Mouse (Mus musculus) kidney, embryonic 14.5 days (tissue): ENCODE measurements around the gene Dact1. TPM values are rescaled to one million over a fixed set of nuclear protein-coding genes. Genes with fewer than 3 reads are reported as not detected.

Source experiments
- ATAC-seq: fragments of 200-750 bp; cut with Nextera tagmentation; 2 replicates; pipeline ENCODE4 v1.8.0; 2017; ENCODE audit warnings: moderate number of reproducible peaks, mild to moderate bottlenecking, moderate TSS enrichment, moderate library complexity; ENCODE audit not compliant: low FRiP score, low TSS enrichment
- H3K27ac ChIP-seq: fragments of 300-500 bp; sonication (generic); 2 replicates; pipeline ENCODE4 v1.5.1; 2014; ENCODE audit warnings: low read depth, mild to moderate bottlenecking, low read length, moderate library complexity, mixed read lengths
- H3K27me3 ChIP-seq: fragments of 300-500 bp; sonication (generic); 2 replicates; pipeline ENCODE4 v1.6.1; 2014; ENCODE audit warnings: mild to moderate bottlenecking, low read length; ENCODE audit not compliant: control insufficient read depth, insufficient read depth
- H3K36me3 ChIP-seq: fragments of 300-500 bp; sonication (generic); 2 replicates; pipeline ENCODE4 v1.6.1; 2014; ENCODE audit warnings: low read length, mixed read lengths; ENCODE audit not compliant: control insufficient read depth, insufficient read depth
- H3K4me1 ChIP-seq: fragments of 300-500 bp; sonication (generic); 2 replicates; pipeline ENCODE4 v1.6.1; 2014; ENCODE audit warnings: low read length, mixed read lengths; ENCODE audit not compliant: control insufficient read depth, insufficient read depth
- H3K4me2 ChIP-seq: fragments of 300-500 bp; sonication (generic); replicated peaks from 2 replicates; pipeline ENCODE4 v1.6.1; 2014; ENCODE audit warnings: low read depth, mild to moderate bottlenecking, low read length
- H3K4me3 ChIP-seq: fragments of 300-500 bp; sonication (generic); 2 replicates; pipeline ENCODE4 v1.5.1; 2014; ENCODE audit warnings: mild to moderate bottlenecking, low read length
- H3K9ac ChIP-seq: fragments of 300-500 bp; sonication (generic); 2 replicates; pipeline ENCODE4 v1.6.1; 2014; ENCODE audit warnings: low read depth, mild to moderate bottlenecking, low read length, moderate library complexity
- H3K9me3 ChIP-seq: fragments of 300-500 bp; sonication (generic); 2 replicates; pipeline ENCODE4 v1.6.1; 2016; ENCODE audit warnings: low read length; ENCODE audit not compliant: control insufficient read depth
- WGBS: fragments of 180-500 bp; shearing (Covaris S2); extraction: QIAGEN DNeasy Blood & Tissue Kit; methylation state at CpG from one replicate; pipeline ENCODE4 v1.1.7; 2014; 5-methylcytosine and 5-hydroxymethylcytosine counted together
- polyA plus RNA-seq: library from polyadenylated mRNA; unstranded; fragments of >200 nt; fragmentation: Nextera tagmentation; extraction: Ambion mirVana; gene quantifications from 2 replicates; pipeline ENCODE4 v1.2.1, GENCODE M21; 2014

Dact1 gene
- polyA plus RNA-seq = 18.9 and 19.9 TPM in 2 replicates

DNA sequence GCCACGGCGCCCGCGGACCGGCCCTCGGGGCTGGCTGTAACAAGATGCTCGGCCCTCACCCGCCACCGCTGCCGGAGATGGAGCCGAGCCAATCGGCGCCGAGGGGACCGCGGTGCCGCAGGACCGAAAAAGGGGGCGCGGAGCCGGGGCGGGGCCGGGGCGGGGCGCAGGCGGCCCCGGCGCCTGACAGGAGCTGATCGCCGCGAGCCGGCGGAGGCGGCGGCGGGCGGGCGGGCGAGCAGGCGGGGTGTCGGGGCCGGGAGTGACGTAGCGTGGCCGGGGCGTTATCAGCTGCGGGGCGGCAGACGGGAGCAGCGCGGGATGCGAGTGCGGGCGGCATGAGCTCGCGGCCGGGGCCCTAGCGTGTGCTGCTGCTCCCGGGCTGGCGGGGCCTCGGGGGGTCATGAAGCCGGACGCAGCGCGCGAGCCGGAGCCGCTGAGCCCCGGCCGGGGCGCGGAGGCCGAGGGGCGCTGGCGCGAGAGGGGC lies at the start of gene Dact1:
TSS of gene Dact1 (plus strand) at position 304 of the 487 bp plus-strand sequence.
- ATAC-seq = peak; percentile 91
- H3K4me2 ChIP-seq = peak within 1 kb of the TSS; percentile 97
- H3K9me3 ChIP-seq = no peaks in the 10 kb centered on the region
- peak within 1 kb of the TSS; percentile 87 for H3K4me3 ChIP-seq
- peaks cover 12% of the 10 kb centered on the region; the same call in 1 of the 2 replicates for H3K36me3 ChIP-seq
- H3K4me1 ChIP-seq = peaks cover 24% of the 10 kb centered on the region
- peak within 1 kb of the TSS; percentile 92 for H3K9ac ChIP-seq
- H3K27ac ChIP-seq = peak within 1 kb of the TSS; percentile 88
- H3K27me3 ChIP-seq = no peaks in the 10 kb centered on the region
- WGBS = 0% methylated on average over 53 of the region's 76 CpGs

DNA sequence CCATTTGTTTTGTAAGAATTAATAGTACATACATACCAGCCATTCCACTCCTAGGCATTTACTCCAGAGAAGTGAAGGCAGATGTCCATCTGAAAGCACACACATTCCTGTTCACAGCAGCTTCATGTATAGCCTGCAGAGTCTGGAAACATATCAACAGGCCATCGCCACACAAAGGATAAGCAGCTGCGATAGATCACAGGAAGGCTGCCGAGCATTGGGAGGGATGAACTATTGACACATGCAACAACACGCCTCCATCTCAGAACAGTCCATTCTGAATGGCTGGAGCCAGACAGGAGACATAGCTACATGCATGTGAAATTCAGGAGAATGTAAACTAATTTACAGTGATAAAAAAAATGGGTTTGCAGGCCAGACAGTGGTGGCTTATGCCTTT lies 45.5 kb upstream of the Dact1 start:
- Histone ChIP-seq H3K4me2 (no peak overlapping the region), H3K36me3 (no peaks in the 10 kb centered on the region), H3K9ac (no peak overlapping the region), H3K27me3 (no peaks in the 10 kb centered on the region), H3K27ac (no peak overlapping the region), H3K4me3 (no peak overlapping the region), H3K4me1 (no peaks in the 10 kb centered on the region), H3K9me3 (peaks cover 5% of the 10 kb centered on the region; the same call in 1 of the 2 replicates)
- 67% methylated on average over 4 of the region's 4 CpGs for WGBS
- ATAC-seq = no peak

DNA sequence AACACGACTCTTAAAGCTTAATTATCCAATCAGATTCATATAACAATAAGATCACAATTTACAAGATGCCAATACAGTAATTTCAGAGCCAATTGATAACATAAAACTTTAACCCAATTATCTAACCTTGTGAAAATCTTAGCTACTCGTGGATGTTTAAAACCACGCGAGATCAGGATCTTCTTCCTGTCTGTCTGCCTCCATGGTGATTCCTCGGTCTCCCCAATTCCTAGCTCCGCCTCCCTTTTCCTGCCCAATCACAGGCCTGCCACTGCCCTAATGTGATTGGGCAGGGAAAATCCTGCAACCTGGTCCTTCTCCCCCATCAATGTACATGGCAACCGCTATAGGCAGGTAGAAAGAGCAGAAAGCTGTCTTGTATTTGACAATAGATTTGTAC lies 40.3 kb upstream of the Dact1 start:
- no peak overlapping the region for H3K27ac ChIP-seq
- H3K4me2 ChIP-seq = no peak overlapping the region
- WGBS = 94% methylated on average over 7 of the region's 7 CpGs
- no peak overlapping the region for H3K4me3 ChIP-seq
- H3K9me3 ChIP-seq = peaks cover 5% of the 10 kb centered on the region; the same call in 1 of the 2 replicates
- H3K4me1 ChIP-seq = no peaks in the 10 kb centered on the region
- no peak for ATAC-seq
- no peaks in the 10 kb centered on the region for H3K27me3 ChIP-seq
- no peak overlapping the region for H3K9ac ChIP-seq
- H3K36me3 ChIP-seq = no peaks in the 10 kb centered on the region

DNA sequence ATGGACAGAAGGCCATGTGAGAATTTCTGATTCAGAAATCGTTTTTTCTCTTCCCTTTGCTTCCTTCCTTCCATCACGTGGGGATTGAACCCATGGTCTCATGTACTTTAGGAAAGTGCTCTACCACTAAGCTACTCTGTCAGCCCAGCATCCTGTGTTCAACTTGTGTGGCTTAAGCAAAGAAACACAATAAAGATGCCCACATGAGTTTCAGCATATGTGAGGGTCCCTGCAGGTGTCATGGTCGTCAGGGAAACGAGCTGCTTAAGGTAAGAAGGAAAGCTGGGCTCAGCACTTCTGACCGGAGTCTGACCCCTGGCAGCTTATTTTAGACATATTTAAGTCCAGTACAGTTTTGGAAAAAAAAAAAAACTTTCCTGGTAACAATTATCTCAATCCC lies 38.6 kb upstream of the Dact1 start:
- Histone ChIP-seq H3K4me2 (no peak overlapping the region), H3K9ac (no peak overlapping the region), H3K36me3 (no peaks in the 10 kb centered on the region), H3K4me3 (no peak overlapping the region), H3K27ac (no peak overlapping the region), H3K27me3 (no peaks in the 10 kb centered on the region), H3K9me3 (peaks cover 9% of the 10 kb centered on the region; the same call in 1 of the 2 replicates), H3K4me1 (no peaks in the 10 kb centered on the region)
- ATAC-seq = no peak
- 69% methylated on average over 5 of the region's 5 CpGs for WGBS

DNA sequence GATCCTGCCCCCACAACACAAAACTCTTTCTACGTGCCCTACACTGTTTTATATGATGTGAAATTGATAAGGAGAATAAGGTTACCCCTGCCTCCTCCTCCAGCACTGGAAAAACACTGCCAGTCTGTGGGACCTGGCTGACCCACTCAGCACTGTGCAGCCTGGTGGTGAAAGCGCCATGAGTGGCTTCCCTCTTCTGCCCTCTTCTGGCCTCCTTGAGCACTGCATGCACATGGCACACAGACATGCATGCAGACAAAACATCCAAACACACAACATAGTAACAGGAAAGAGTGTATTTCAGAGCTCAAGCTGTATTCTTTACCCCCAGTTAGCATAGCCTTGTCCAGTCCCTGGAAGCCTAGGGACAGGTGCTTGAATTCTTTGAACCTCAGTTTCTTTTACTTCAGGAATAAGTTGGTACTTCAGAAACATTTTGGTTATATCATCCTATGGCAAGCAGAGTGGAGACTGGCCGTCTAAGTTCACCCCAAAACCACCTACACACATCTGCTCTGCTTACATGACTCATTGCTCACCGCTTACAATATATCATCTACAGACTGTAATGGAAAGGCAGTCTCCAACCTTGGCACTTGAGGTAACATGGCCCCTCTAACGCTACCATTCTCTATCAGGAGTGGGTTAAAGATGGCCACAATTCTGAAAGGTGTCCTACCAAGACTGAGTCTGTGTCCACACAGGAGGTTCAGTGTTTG lies 35.0 kb upstream of the Dact1 start:
- Histone ChIP-seq H3K27ac (no peak overlapping the region), H3K4me1 (no peaks in the 10 kb centered on the region), H3K36me3 (no peaks in the 10 kb centered on the region), H3K4me3 (no peak overlapping the region), H3K4me2 (no peak overlapping the region), H3K9ac (no peak overlapping the region), H3K27me3 (no peaks in the 10 kb centered on the region), H3K9me3 (peaks cover 4% of the 10 kb centered on the region; the same call in 1 of the 2 replicates)
- no peak for ATAC-seq
- 85% methylated on average over 5 of the region's 5 CpGs for WGBS

DNA sequence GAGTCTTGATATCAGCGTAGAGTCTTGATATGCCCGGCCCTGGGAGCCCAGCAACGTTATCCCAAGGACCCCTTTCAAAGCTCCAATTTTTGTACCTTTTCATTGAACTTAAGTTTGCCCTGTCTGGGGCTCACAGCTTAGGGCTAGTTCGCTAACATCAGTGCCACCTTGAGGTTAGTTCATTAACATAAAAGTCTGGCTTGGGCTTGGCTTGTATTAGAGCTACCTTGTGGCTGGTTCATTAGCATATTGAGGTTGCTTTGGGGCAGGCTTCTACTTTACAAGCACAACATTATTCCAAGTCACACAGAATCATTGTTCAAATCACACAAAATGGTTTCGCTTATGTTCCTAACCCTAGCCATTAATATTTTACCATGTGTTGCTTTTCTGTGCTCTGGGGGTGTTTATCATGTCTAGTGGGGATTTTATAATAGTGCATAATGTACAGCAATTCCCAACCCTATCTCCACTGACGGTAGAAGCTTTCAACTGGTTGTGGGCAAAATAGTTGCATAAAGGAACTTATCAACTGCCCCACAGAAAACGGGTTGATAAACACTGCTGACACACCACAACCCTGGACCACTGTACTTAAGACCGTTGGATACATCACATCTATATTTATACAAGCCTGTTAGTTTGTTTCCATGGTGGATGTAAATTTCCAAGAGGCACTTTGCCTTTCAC lies 33.6 kb upstream of the Dact1 start:
- 87% methylated on average over 8 of the region's 8 CpGs for WGBS
- no peak for ATAC-seq

DNA sequence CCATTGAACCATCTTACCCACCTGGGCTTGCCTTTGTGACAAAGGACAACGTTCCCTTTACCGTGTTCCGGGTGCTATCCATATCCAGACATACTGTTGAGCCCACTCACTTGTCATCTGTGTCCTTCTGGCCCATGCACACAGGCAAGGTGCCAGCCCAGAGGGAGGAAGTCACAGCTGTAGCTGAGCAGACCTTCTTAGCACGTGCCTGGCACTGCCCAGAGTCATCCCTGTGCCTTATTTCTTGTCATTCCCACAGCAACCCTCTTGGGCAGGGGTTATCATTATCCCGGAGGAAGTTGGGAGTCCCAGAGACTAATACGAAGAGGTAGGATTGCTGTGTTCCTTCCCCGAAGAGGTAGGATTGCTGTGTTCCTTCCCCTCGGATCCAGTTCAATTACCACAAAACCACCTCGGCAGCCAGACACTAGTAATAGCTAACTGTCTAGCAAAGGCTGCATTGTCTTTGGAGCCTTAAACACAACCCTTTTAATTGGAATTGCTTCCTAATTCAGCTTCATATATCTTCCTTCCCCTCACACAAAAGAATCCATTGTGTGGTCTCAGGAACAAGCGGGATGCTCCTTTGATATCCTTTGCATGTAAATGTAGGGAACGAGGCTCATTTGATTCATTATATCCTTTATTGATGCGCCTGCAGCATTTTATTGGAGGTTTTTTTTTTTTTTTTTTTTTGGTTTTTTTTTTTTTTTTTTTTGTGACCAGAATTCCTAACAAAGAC lies 30.0 kb upstream of the Dact1 start:
- no peaks in the 10 kb centered on the region for H3K4me1 ChIP-seq
- no peak overlapping the region for H3K9ac ChIP-seq
- no peaks in the 10 kb centered on the region for H3K36me3 ChIP-seq
- H3K4me2 ChIP-seq = no peak overlapping the region
- H3K9me3 ChIP-seq = peaks cover 1% of the 10 kb centered on the region; the same call in 1 of the 2 replicates
- H3K27ac ChIP-seq = no peak overlapping the region
- 44% methylated on average over 12 of the region's 12 CpGs for WGBS
- ATAC-seq = no peak
- H3K4me3 ChIP-seq = no peak overlapping the region
- no peaks in the 10 kb centered on the region for H3K27me3 ChIP-seq

More for the DNA sequence above, 33.6 kb upstream of the Dact1 start:
- Histone ChIP-seq H3K9me3 (peaks cover 4% of the 10 kb centered on the region; the same call in 1 of the 2 replicates), H3K27me3 (no peaks in the 10 kb centered on the region), H3K27ac (no peak overlapping the region), H3K4me1 (no peaks in the 10 kb centered on the region), H3K36me3 (no peaks in the 10 kb centered on the region), H3K9ac (no peak overlapping the region), H3K4me2 (no peak overlapping the region), H3K4me3 (no peak overlapping the region)

DNA sequence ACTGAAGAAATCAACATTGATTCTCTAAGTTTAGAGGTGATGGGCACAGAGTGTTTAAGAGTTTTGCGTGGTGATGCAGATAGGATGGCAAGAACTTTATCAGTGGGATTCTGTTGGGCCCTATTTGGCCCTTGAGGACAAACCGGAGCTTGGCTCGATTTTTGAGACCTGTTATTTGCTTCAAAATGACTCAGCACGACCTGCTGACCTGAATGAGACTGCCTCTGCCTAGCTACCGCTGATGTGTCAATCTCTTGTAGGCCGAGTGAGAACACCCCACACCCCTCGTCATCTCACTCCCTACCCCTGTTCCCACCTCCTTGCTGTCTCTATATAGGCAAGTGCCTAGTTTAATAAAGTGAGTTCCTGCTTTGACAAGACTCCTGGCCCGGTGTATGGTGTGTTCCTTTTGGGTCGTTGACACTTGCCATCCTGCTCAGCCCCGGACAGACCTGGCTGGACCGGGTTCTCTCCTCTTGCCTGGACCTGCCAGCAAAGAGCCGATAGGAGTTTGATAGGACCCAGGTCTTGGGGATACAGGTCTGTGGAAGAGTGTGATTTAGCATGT lies 28.4 kb upstream of the Dact1 start:
- Histone ChIP-seq H3K9ac (no peak overlapping the region), H3K4me3 (no peak overlapping the region), H3K27me3 (no peaks in the 10 kb centered on the region), H3K27ac (no peak overlapping the region), H3K4me1 (no peaks in the 10 kb centered on the region), H3K9me3 (no peaks in the 10 kb centered on the region), H3K36me3 (no peaks in the 10 kb centered on the region), H3K4me2 (no peak overlapping the region)
- no peak for ATAC-seq
- WGBS = 84% methylated on average over 12 of the region's 12 CpGs
